In genomic region chr4:124217206-124217605, GRCm38 (mm10) we compare ENCODE assay signal across 8 mouse cellular contexts.
DNase-seq lines count a peak whose midpoint lies in the region; ATAC-seq and TF ChIP-seq lines count a peak whose summit lies in the region.

No protein-coding gene starts in this region.

- no peak overlapping the region for H3K27ac ChIP-seq in embryonic facial prominence, embryonic 11.5 days (replicated peaks; ENCODE audit: low read depth, low read length)
- no peak overlapping the region for H3K27ac ChIP-seq in embryonic facial prominence, embryonic 10.5 days (replicated peaks)
- H3K27ac ChIP-seq in limb, embryonic 14.5 days (replicated peaks; ENCODE audit: low read depth, low read length) = no peak overlapping the region
- H3K27ac ChIP-seq in intestine, embryonic 16.5 days (ENCODE audit: low read length) = no peak overlapping the region

- no peak overlapping the region for H3K4me3 ChIP-seq in embryonic facial prominence, embryonic 11.5 days (ENCODE audit: low read depth, low read length)
- H3K4me3 ChIP-seq in embryonic facial prominence, embryonic 10.5 days = no peak overlapping the region
- H3K4me3 ChIP-seq in limb, embryonic 14.5 days (replicated peaks; ENCODE audit: low read length) = no peak overlapping the region
- no peak overlapping the region for H3K4me3 ChIP-seq in intestine, embryonic 16.5 days (ENCODE audit: low read length)

- no peak for ATAC-seq in embryonic facial prominence, embryonic 11.5 days (replicated peaks; ENCODE audit: insufficient number of reproducible peaks, low FRiP score, low TSS enrichment, low read depth)
- ATAC-seq in limb, embryonic 14.5 days (ENCODE audit: low FRiP score, low read depth) = no peak
- ATAC-seq in intestine, embryonic 16.5 days = no peak

- no peaks in the 10 kb centered on the region for H3K4me1 ChIP-seq in embryonic facial prominence, embryonic 11.5 days (ENCODE audit: control insufficient read depth, insufficient read depth, low read length)
- no peaks in the 10 kb centered on the region for H3K4me1 ChIP-seq in embryonic facial prominence, embryonic 10.5 days
- H3K4me1 ChIP-seq in limb, embryonic 14.5 days (ENCODE audit: control insufficient read depth, insufficient read depth, low read length) = peaks cover 10% of the 10 kb centered on the region; the same call in 1 of the 2 replicates
- H3K4me1 ChIP-seq in intestine, embryonic 16.5 days (ENCODE audit: control insufficient read depth, insufficient read depth, low read length) = no peaks in the 10 kb centered on the region

- H3K36me3 ChIP-seq in embryonic facial prominence, embryonic 11.5 days (replicated peaks; ENCODE audit: control insufficient read depth, insufficient read depth, low read depth, low read length) = no peaks in the 10 kb centered on the region
- H3K36me3 ChIP-seq in embryonic facial prominence, embryonic 10.5 days (replicated peaks) = no peaks in the 10 kb centered on the region
- no peaks in the 10 kb centered on the region for H3K36me3 ChIP-seq in limb, embryonic 14.5 days (ENCODE audit: control insufficient read depth, insufficient read depth, low read length)
- no peaks in the 10 kb centered on the region for H3K36me3 ChIP-seq in intestine, embryonic 16.5 days (ENCODE audit: control insufficient read depth, insufficient read depth, low read length)

- DNase-seq in embryonic facial prominence, embryonic 11.5 days (ENCODE audit: low spot score) = peak; percentile 10
- no peak for DNase-seq in embryonic facial prominence, embryonic 10.5 days (ENCODE audit: low spot score)
- DNase-seq in right cerebral cortex, postnatal 4 days = peak; percentile 65
- DNase-seq in right cerebral cortex, postnatal 25 days = no peak
- peak; percentile 59 to 73 for DNase-seq in heart, postnatal 36 days
- peak; percentile 69 for DNase-seq in limb, embryonic 14.5 days (ENCODE audit: low spot score)
- no peak for DNase-seq in thymus, adult 18-20 months

- intact Hi-C loops in heart, postnatal 36 days (cut with DNase I) = no loop called here

- no peak for TF ChIP-seq POLR2A in limb, embryonic 14.5 days (IDR thresholded peaks at IDR 0.05; ENCODE audit: borderline replicate concordance, extremely low read depth, insufficient read depth, insufficient read length)

- no peaks in the 10 kb centered on the region for H3K9me3 ChIP-seq in embryonic facial prominence, embryonic 11.5 days (replicated peaks; ENCODE audit: control insufficient read depth, low read length)
- H3K9me3 ChIP-seq in embryonic facial prominence, embryonic 10.5 days = no peaks in the 10 kb centered on the region
- no peaks in the 10 kb centered on the region for H3K9me3 ChIP-seq in limb, embryonic 14.5 days (ENCODE audit: control insufficient read depth, low read length)
- H3K9me3 ChIP-seq in intestine, embryonic 16.5 days (ENCODE audit: control insufficient read depth, low read length) = no peaks in the 10 kb centered on the region

- H3K9ac ChIP-seq in embryonic facial prominence, embryonic 11.5 days (replicated peaks; ENCODE audit: low read length) = no peak overlapping the region
- H3K9ac ChIP-seq in limb, embryonic 14.5 days (ENCODE audit: low read depth, low read length, severe bottlenecking) = no peak overlapping the region
- no peak overlapping the region for H3K9ac ChIP-seq in intestine, embryonic 16.5 days (ENCODE audit: low read depth, low read length)

- no peaks in the 10 kb centered on the region for H3K27me3 ChIP-seq in embryonic facial prominence, embryonic 11.5 days (ENCODE audit: control insufficient read depth, insufficient read depth, low read length)
- peaks cover 13% of the 10 kb centered on the region; the same call in 1 of the 2 replicates for H3K27me3 ChIP-seq in embryonic facial prominence, embryonic 10.5 days (replicated peaks; ENCODE audit: low read depth, poor library complexity, severe bottlenecking)
- H3K27me3 ChIP-seq in limb, embryonic 14.5 days (ENCODE audit: control insufficient read depth, insufficient read depth, low read length) = no peaks in the 10 kb centered on the region; the same call in 1 of the 2 replicates
- H3K27me3 ChIP-seq in intestine, embryonic 16.5 days (replicated peaks; ENCODE audit: control insufficient read depth, insufficient read depth, low read length) = no peaks in the 10 kb centered on the region

- 53% methylated on average over 10 of the region's 10 CpGs for WGBS in embryonic facial prominence, embryonic 11.5 days
- WGBS in embryonic facial prominence, embryonic 10.5 days = 61% methylated on average over 10 of the region's 10 CpGs
- 12% methylated on average over 10 of the region's 10 CpGs for WGBS in limb, embryonic 14.5 days
- 32% methylated on average over 10 of the region's 10 CpGs for WGBS in intestine, embryonic 16.5 days

- H3K4me2 ChIP-seq in embryonic facial prominence, embryonic 11.5 days (ENCODE audit: low read depth, low read length) = no peak overlapping the region
- H3K4me2 ChIP-seq in limb, embryonic 14.5 days (replicated peaks; ENCODE audit: low read depth, low read length, severe bottlenecking) = no peak overlapping the region
- H3K4me2 ChIP-seq in intestine, embryonic 16.5 days (ENCODE audit: low read depth, low read length) = no peak overlapping the region

Comparison
In these comparisons a context has a peak if more than half of its experiments do, and no peak if none do; other contexts are left out.
1. DNase-seq: peak in embryonic facial prominence, embryonic 11.5 days (single experiment), right cerebral cortex, postnatal 4 days (single experiment), heart, postnatal 36 days (2 of 2) and limb, embryonic 14.5 days (single experiment); none in embryonic facial prominence, embryonic 10.5 days (single experiment), right cerebral cortex, postnatal 25 days (single experiment) and thymus, adult 18-20 months (0 of 2).